Mouse (Mus musculus): Measurements from ENCODE around the gene Map3k14. TPM values are rescaled to one million over a fixed set of nuclear protein-coding genes. Genes with fewer than 3 reads are reported as not detected.

The Map3k14 gene
- polyA plus RNA-seq, 1 experiment from 2014 or later: 1.6 TPM

GRCm38 (mm10) chr11:103198911-103199803 lies 68.1 kb downstream of the Map3k14 start:
- Histone ChIP-seq H3K36me3 (ENCODE audit: control insufficient read depth, insufficient read depth, low read length) (no peaks in the 10 kb centered on the region), H3K4me2 (peak overlapping the region; percentile 64), H3K27ac (ENCODE audit: low read depth, low read length) (no peak overlapping the region), H3K27me3 (replicated peaks; ENCODE audit: control insufficient read depth, insufficient read depth, low read length) (peaks cover 63% of the 10 kb centered on the region), H3K9me3 (ENCODE audit: control insufficient read depth, low read length) (no peaks in the 10 kb centered on the region), H3K9ac (ENCODE audit: low read depth, low read length) (no peak overlapping the region), H3K4me3 (ENCODE audit: low read depth, low read length) (peak overlapping the region; percentile 32), H3K4me1 (replicated peaks; ENCODE audit: control insufficient read depth, insufficient read depth, low read length) (peaks cover 5% of the 10 kb centered on the region; the same call in 1 of the 2 replicates)
- no peak for ATAC-seq (replicated peaks; ENCODE audit: low FRiP score)
- 22% methylated on average over 55 of the region's 59 CpGs for WGBS
- no peak for DNase-seq (ENCODE audit: low spot score)

GRCm38 (mm10) chr11:103198339-103198738 lies 68.9 kb downstream of the Map3k14 start:
- 36% methylated on average over 16 of the region's 16 CpGs for WGBS
- no peak overlapping the region for H3K27ac ChIP-seq (ENCODE audit: low read depth, low read length)
- peak overlapping the region; percentile 64; the same call in 1 of the 2 replicates for H3K4me2 ChIP-seq
- no peak overlapping the region for H3K9ac ChIP-seq (ENCODE audit: low read depth, low read length)
- ATAC-seq (replicated peaks; ENCODE audit: low FRiP score) (no peak), DNase-seq (ENCODE audit: low spot score) (no peak)
- H3K4me1 ChIP-seq (replicated peaks; ENCODE audit: control insufficient read depth, insufficient read depth, low read length): peaks cover 5% of the 10 kb centered on the region; the same call in 1 of the 2 replicates
- H3K36me3 ChIP-seq (ENCODE audit: control insufficient read depth, insufficient read depth, low read length): no peaks in the 10 kb centered on the region
- H3K4me3 ChIP-seq (ENCODE audit: low read depth, low read length): no peak overlapping the region
- H3K9me3 ChIP-seq (ENCODE audit: control insufficient read depth, low read length): no peaks in the 10 kb centered on the region
- peaks cover 71% of the 10 kb centered on the region for H3K27me3 ChIP-seq (replicated peaks; ENCODE audit: control insufficient read depth, insufficient read depth, low read length)

GRCm38 (mm10) chr11:103197340-103197739 lies 69.9 kb downstream of the Map3k14 start:
- Histone ChIP-seq H3K9ac (ENCODE audit: low read depth, low read length) (no peak overlapping the region), H3K36me3 (ENCODE audit: control insufficient read depth, insufficient read depth, low read length) (no peaks in the 10 kb centered on the region), H3K27me3 (replicated peaks; ENCODE audit: control insufficient read depth, insufficient read depth, low read length) (peaks cover 81% of the 10 kb centered on the region), H3K4me2 (no peak overlapping the region), H3K4me3 (ENCODE audit: low read depth, low read length) (no peak overlapping the region), H3K9me3 (ENCODE audit: control insufficient read depth, low read length) (no peaks in the 10 kb centered on the region), H3K4me1 (replicated peaks; ENCODE audit: control insufficient read depth, insufficient read depth, low read length) (peaks cover 5% of the 10 kb centered on the region; the same call in 1 of the 2 replicates), H3K27ac (ENCODE audit: low read depth, low read length) (no peak overlapping the region)
- ATAC-seq (replicated peaks; ENCODE audit: low FRiP score) (no peak), DNase-seq (ENCODE audit: low spot score) (no peak)
- 77% methylated on average over 4 of the region's 4 CpGs for WGBS

GRCm38 (mm10) chr11:103195656-103196055 lies 71.6 kb downstream of the Map3k14 start:
- Histone ChIP-seq H3K4me3 (ENCODE audit: low read depth, low read length) (no peak overlapping the region), H3K27ac (ENCODE audit: low read depth, low read length) (no peak overlapping the region), H3K36me3 (ENCODE audit: control insufficient read depth, insufficient read depth, low read length) (no peaks in the 10 kb centered on the region), H3K4me1 (replicated peaks; ENCODE audit: control insufficient read depth, insufficient read depth, low read length) (peaks cover 5% of the 10 kb centered on the region; the same call in 1 of the 2 replicates), H3K9ac (ENCODE audit: low read depth, low read length) (no peak overlapping the region), H3K27me3 (replicated peaks; ENCODE audit: control insufficient read depth, insufficient read depth, low read length) (peaks cover 87% of the 10 kb centered on the region), H3K9me3 (ENCODE audit: control insufficient read depth, low read length) (no peaks in the 10 kb centered on the region), H3K4me2 (no peak overlapping the region)
- no peak for DNase-seq (ENCODE audit: low spot score)
- 85% methylated on average over 5 of the region's 5 CpGs for WGBS
- no peak for ATAC-seq (replicated peaks; ENCODE audit: low FRiP score)

GRCm38 (mm10) chr11:103195236-103195635 lies 72.0 kb downstream of the Map3k14 start:
- no peaks in the 10 kb centered on the region for H3K9me3 ChIP-seq (ENCODE audit: control insufficient read depth, low read length)
- no peak overlapping the region for H3K4me3 ChIP-seq (ENCODE audit: low read depth, low read length)
- peaks cover 5% of the 10 kb centered on the region; the same call in 1 of the 2 replicates for H3K4me1 ChIP-seq (replicated peaks; ENCODE audit: control insufficient read depth, insufficient read depth, low read length)
- DNase-seq (ENCODE audit: low spot score): no peak
- H3K27me3 ChIP-seq (replicated peaks; ENCODE audit: control insufficient read depth, insufficient read depth, low read length): peaks cover 84% of the 10 kb centered on the region
- WGBS: 88% methylated on average over 18 of the region's 18 CpGs
- no peak overlapping the region for H3K9ac ChIP-seq (ENCODE audit: low read depth, low read length)
- H3K27ac ChIP-seq (ENCODE audit: low read depth, low read length): no peak overlapping the region
- no peaks in the 10 kb centered on the region for H3K36me3 ChIP-seq (ENCODE audit: control insufficient read depth, insufficient read depth, low read length)
- no peak for ATAC-seq (replicated peaks; ENCODE audit: low FRiP score)
- H3K4me2 ChIP-seq: no peak overlapping the region

GRCm38 (mm10) chr11:103193825-103194168 lies 73.5 kb downstream of the Map3k14 start:
- Histone ChIP-seq H3K27ac (ENCODE audit: low read depth, low read length) (no peak overlapping the region), H3K4me3 (ENCODE audit: low read depth, low read length) (no peak overlapping the region), H3K9ac (ENCODE audit: low read depth, low read length) (no peak overlapping the region), H3K9me3 (ENCODE audit: control insufficient read depth, low read length) (no peaks in the 10 kb centered on the region), H3K36me3 (ENCODE audit: control insufficient read depth, insufficient read depth, low read length) (no peaks in the 10 kb centered on the region), H3K27me3 (replicated peaks; ENCODE audit: control insufficient read depth, insufficient read depth, low read length) (peaks cover 70% of the 10 kb centered on the region), H3K4me2 (no peak overlapping the region), H3K4me1 (replicated peaks; ENCODE audit: control insufficient read depth, insufficient read depth, low read length) (peaks cover 2% of the 10 kb centered on the region; the same call in 1 of the 2 replicates)
- DNase-seq (ENCODE audit: low spot score) (no peak), ATAC-seq (replicated peaks; ENCODE audit: low FRiP score) (no peak)
- 64% methylated on average over 9 of the region's 9 CpGs for WGBS

GRCm38 (mm10) chr11:103192956-103193824 lies 74.1 kb downstream of the Map3k14 start:
- H3K27ac ChIP-seq (ENCODE audit: low read depth, low read length): no peak overlapping the region
- H3K4me2 ChIP-seq: 0 out of 2 replicates have a peak overlapping the region, but pooled peaks have one; percentile 22
- H3K27me3 ChIP-seq (replicated peaks; ENCODE audit: control insufficient read depth, insufficient read depth, low read length): peaks cover 63% of the 10 kb centered on the region
- no peaks in the 10 kb centered on the region for H3K36me3 ChIP-seq (ENCODE audit: control insufficient read depth, insufficient read depth, low read length)
- ATAC-seq (replicated peaks; ENCODE audit: low FRiP score) (no peak; the same call in 1 of the 2 replicates), DNase-seq (ENCODE audit: low spot score) (no peak)
- WGBS: 50% methylated on average over 44 of the region's 44 CpGs
- no peak overlapping the region for H3K4me3 ChIP-seq (ENCODE audit: low read depth, low read length)
- H3K9ac ChIP-seq (ENCODE audit: low read depth, low read length): no peak overlapping the region
- H3K4me1 ChIP-seq (replicated peaks; ENCODE audit: control insufficient read depth, insufficient read depth, low read length): no peaks in the 10 kb centered on the region
- no peaks in the 10 kb centered on the region for H3K9me3 ChIP-seq (ENCODE audit: control insufficient read depth, low read length)

GRCm38 (mm10) chr11:103192230-103192955 lies 74.9 kb downstream of the Map3k14 start:
- Histone ChIP-seq H3K4me2 (0 out of 2 replicates have a peak overlapping the region, but pooled peaks have one; percentile 22), H3K4me3 (ENCODE audit: low read depth, low read length) (no peak overlapping the region)

More at GRCm38 (mm10) chr11:103192230-103192955, 74.9 kb downstream of the Map3k14 start:
- H3K27ac ChIP-seq (ENCODE audit: low read depth, low read length): no peak overlapping the region
- ATAC-seq (replicated peaks; ENCODE audit: low FRiP score): no peak
- no peaks in the 10 kb centered on the region for H3K4me1 ChIP-seq (replicated peaks; ENCODE audit: control insufficient read depth, insufficient read depth, low read length)
- no peak for DNase-seq (ENCODE audit: low spot score)
- WGBS: 50% methylated on average over 28 of the region's 28 CpGs
- H3K27me3 ChIP-seq (replicated peaks; ENCODE audit: control insufficient read depth, insufficient read depth, low read length): peaks cover 56% of the 10 kb centered on the region
- no peaks in the 10 kb centered on the region for H3K9me3 ChIP-seq (ENCODE audit: control insufficient read depth, low read length)
- H3K9ac ChIP-seq (ENCODE audit: low read depth, low read length): no peak overlapping the region
- no peaks in the 10 kb centered on the region for H3K36me3 ChIP-seq (ENCODE audit: control insufficient read depth, insufficient read depth, low read length)
